Mouse (Mus musculus): ENCODE measurements around the gene Gm27179.
"Not testable (repeated sequence)": the region's sequence is repeated elsewhere in the genome, so short reads cannot be mapped to it uniquely, and the experiment has no call there.

DNA sequence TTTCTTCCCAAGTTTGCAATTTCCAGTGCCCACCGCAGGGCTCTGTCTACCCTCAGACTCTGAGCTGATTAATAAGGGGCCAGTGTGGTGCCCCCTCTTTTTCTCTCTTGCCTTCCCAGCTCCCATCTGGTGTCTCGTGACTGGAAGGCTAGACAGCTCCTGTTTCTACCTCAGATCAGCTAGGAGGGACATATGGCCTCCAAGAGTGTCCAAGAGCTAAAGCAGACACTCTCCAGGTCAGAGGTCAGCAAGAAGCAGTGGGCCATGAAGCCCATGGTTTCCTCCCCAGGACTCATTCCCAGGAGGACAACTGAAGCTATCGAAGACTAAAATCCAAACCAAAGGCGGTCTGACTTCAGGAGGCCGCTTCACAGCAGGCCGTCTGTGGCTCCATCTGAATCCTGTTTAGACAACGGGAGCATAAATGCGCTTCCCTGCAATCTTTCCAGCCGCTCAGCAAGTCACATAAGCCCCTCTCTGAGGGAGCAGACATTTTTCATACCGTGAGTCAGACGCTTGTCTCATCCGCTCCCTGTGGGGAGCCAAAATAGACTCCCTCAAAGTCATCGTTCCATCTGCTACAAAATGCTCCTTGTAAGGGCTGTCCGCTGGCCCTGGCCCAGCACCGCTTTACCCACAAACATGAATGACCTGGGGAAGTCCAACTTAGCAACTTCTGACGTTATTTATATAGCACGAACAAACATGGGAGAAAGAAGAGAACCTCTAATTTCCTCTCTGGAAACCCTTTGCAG, 44.6 kb downstream of the Gm27179 start:
- not testable (repeated sequence) for TF ChIP-seq CTCF (IDR thresholded peaks at IDR 0.05; ENCODE audit: low read depth, low read length); POLR2AphosphoS5 (IDR thresholded peaks at IDR 0.05; ENCODE audit: insufficient replicate concordance, low read depth, low read length); TAL1 (conservative IDR thresholded peaks at IDR 0.05; ENCODE audit: low read depth, low read length); GATA2 (IDR thresholded peaks at IDR 0.05; ENCODE audit: borderline replicate concordance, low read depth, low read length)

All from G1E (cell line).